Mouse (Mus musculus): Measurements from ENCODE around the gene Ak4.

DNA sequence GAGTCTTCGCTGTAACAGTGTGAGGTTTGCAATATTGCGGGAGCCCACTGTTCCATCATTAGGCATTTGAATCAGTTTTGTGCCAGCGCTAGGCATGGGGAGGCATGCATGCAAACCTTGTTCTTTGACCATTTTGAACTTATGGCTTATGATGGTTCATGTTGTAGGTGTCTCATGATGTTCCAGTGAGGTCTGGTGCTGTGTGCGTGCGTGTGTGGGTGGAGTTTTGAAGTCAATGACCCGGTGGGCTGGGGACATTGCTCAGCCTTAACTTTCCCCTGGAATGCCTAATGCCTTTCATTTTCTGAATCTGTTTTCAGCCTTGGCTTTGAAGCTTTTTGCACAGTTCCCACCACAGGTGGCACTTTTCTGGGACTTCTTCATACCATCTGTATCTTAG is 10.9 kb downstream of the Ak4 start:
- TF ChIP-seq CTCF (IDR thresholded peaks at IDR 0.05): no peak
- no peak for TF ChIP-seq EP300 (IDR thresholded peaks at IDR 0.05)
